Mouse (Mus musculus) stomach, embryonic 15.5 days (tissue): ENCODE data around the gene Lrrc17. TPM values are rescaled to one million over a fixed set of nuclear protein-coding genes. Genes with fewer than 3 reads are reported as not detected.
A peak's percentile ranks its signal among the peaks of the same experiment; 100 is the strongest.

Experiments used
- ATAC-seq: fragments of 200-750 bp; cut with Nextera tagmentation; 2 replicates; pipeline ENCODE4 v1.8.0; 2017; ENCODE audit warnings: low read depth, moderate number of reproducible peaks, moderate TSS enrichment; ENCODE audit not compliant: insufficient read depth, low FRiP score
- H3K27ac ChIP-seq: fragments of 300-500 bp; sonication (generic); 2 replicates; pipeline ENCODE4 v1.5.1; 2015; ENCODE audit warnings: mild to moderate bottlenecking, inconsistent platforms
- H3K27me3 ChIP-seq: fragments of 300-500 bp; sonication (generic); replicated peaks from 2 replicates; pipeline ENCODE4 v1.6.1; 2015; ENCODE audit warnings: inconsistent platforms
- H3K36me3 ChIP-seq: fragments of 300-500 bp; sonication (generic); 2 replicates; pipeline ENCODE4 v1.6.1; 2015; ENCODE audit warnings: inconsistent platforms
- H3K4me1 ChIP-seq: fragments of 300-500 bp; sonication (generic); 2 replicates; pipeline ENCODE4 v1.6.1; 2015; ENCODE audit warnings: inconsistent platforms
- H3K4me2 ChIP-seq: fragments of 300-500 bp; sonication (generic); 2 replicates; pipeline ENCODE4 v1.6.1; 2015; ENCODE audit warnings: mild to moderate bottlenecking, inconsistent platforms
- H3K4me3 ChIP-seq: fragments of 300-500 bp; sonication (generic); replicated peaks from 2 replicates; pipeline ENCODE4 v1.5.1; 2015; ENCODE audit warnings: inconsistent platforms
- H3K9ac ChIP-seq: fragments of 300-500 bp; sonication (generic); 2 replicates; pipeline ENCODE4 v1.6.1; 2015; ENCODE audit warnings: inconsistent platforms
- H3K9me3 ChIP-seq: fragments of 300-500 bp; sonication (generic); 2 replicates; pipeline ENCODE4 v1.6.1; 2016; ENCODE audit warnings: inconsistent platforms
- WGBS: fragments of 180-500 bp; shearing (Covaris S2); methylation state at CpG from one replicate; pipeline ENCODE4 v1.1.7; 2015; 5-methylcytosine and 5-hydroxymethylcytosine counted together
- polyA plus RNA-seq: library from polyadenylated mRNA; unstranded; fragments of >200 nt; fragmentation: Nextera tagmentation; extraction: Ambion mirVana; gene quantifications from 2 replicates; pipeline ENCODE4 v1.2.1, GENCODE M21; 2015

The Lrrc17 gene
- polyA plus RNA-seq: 55.3 and 57.7 TPM in 2 replicates

DNA sequence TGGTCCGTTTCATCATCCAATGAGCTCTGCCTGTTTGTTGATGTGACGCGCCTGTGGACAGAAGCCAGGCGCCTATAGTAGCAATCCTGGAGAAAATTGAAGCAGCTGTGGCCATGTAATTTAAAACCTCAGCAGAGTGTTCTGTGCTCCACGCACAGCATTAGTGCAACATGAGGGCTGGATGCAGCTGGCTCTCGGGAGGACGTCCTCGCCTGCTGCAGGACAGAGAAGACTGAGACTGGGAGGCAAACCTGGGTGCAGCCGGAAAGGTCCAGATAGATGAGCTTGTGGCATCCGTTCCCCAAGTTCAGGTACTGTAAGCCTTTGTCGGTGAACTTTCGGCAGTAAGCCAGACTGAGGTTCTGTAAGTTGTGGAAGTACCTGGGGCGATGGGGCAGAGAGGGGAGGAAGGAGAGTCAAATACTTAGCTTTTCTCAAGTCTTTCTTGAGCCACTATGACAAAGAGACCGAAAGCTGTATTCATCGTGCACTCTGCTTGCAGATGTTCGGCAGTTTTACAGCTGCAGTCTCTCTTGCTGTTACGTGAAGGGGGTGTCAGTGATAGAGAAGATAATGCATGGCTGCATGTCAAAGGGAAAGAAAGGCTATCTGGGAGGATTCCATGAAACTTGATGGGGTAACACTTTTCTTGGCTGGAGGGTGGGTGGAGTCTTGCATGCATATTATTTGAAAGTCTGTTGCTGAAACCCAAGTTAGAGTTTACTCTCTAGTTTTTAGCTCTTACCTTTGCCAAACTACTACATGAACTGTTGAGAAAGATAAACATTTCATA is at the start of gene Lrrc17:
Gene Lrrc17 (plus strand): TSS at position 151 of the 793 bp plus-strand sequence.
- H3K4me3 ChIP-seq: peak within 1 kb of the TSS; percentile 42
- no peaks in the 10 kb centered on the region for H3K27me3 ChIP-seq
- peak within 1 kb of the TSS; percentile 45 for H3K4me2 ChIP-seq
- H3K36me3 ChIP-seq: no peaks in the 10 kb centered on the region
- H3K27ac ChIP-seq: peak within 1 kb of the TSS; percentile 96
- H3K9me3 ChIP-seq: no peaks in the 10 kb centered on the region
- peak; percentile 90 for ATAC-seq
- H3K9ac ChIP-seq: no peak within 1 kb of the TSS
- no peaks in the 10 kb centered on the region for H3K4me1 ChIP-seq
- 31% methylated on average over 17 of the region's 17 CpGs for WGBS

DNA sequence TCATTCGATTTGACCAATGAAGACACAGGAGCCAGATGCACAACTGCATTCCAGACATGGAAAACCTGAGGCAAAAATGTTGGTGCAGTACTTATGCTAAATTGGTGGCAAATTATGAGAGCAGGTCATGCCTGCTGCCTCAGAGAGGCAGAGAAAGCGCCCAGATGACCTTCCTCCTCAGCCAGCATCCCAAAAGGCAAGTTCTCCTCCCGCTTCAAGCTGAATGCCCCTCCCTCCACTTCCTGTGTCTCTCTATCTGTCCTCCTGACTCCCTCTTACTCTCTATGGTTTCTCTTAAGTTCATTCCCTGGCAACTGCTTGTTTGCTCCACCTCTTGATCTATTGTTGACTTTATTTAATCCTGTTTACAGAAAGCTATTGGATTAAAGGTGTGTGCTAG is 48.6 kb upstream of the Lrrc17 start:
- Histone ChIP-seq H3K27me3 (no peaks in the 10 kb centered on the region), H3K4me3 (no peak overlapping the region), H3K9me3 (no peaks in the 10 kb centered on the region), H3K27ac (no peak overlapping the region), H3K9ac (no peak overlapping the region), H3K4me2 (no peak overlapping the region), H3K36me3 (no peaks in the 10 kb centered on the region), H3K4me1 (0 out of 2 replicates have a peak, but pooled peaks cover 7% of the 10 kb centered on the region)
- no peak for ATAC-seq
- WGBS: 45% methylated on average over 3 of the region's 3 CpGs

DNA sequence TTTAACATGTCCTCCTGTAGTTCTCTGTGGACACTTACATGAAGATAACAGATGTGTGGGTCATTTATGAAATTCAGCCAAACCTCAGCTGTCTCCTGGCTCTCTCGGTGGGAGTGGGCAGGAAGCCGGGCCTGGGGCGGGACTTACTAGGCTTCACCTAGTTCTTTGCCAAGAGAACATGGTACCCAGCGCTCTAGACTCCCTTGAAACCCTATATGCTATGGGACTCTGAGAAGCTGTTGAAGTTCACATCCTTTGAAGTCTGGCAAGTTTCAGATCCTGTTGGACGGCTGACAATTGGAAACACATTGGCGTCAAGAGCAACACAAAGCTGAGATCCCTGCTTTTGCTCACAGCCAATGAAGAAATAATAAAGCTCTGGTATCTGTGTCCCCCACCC is 47.0 kb upstream of the Lrrc17 start:
- H3K4me3 ChIP-seq: no peak overlapping the region
- no peaks in the 10 kb centered on the region for H3K9me3 ChIP-seq
- no peak overlapping the region for H3K9ac ChIP-seq
- 69% methylated on average over 6 of the region's 6 CpGs for WGBS
- peak overlapping the region; percentile 9; the same call in 1 of the 2 replicates for H3K27ac ChIP-seq
- ATAC-seq: 0 out of 2 replicates have a peak, but pooled peaks have one; percentile 7
- peaks cover 15% of the 10 kb centered on the region; the same call in 1 of the 2 replicates for H3K4me1 ChIP-seq
- no peaks in the 10 kb centered on the region for H3K36me3 ChIP-seq
- no peak overlapping the region for H3K4me2 ChIP-seq
- no peaks in the 10 kb centered on the region for H3K27me3 ChIP-seq

DNA sequence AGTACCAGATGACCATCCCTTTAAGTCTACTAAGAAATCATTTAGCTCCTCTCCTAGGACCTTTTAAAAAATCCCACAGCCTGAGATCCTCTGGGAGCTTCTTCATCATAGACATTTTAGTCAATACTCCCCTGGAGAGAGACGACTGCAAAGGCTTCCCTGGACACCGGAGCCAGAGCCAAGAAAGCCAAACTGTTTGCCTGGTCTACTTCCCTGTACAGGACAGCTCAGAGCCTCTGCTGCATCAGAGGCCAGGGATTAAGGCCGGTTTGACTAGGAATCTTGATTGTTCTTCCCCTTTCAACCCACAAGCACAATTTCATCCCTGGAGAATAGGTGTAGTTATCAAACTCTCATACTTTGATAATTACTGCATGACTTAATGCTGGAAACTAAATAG is 46.5 kb upstream of the Lrrc17 start:
- no peak for ATAC-seq
- Histone ChIP-seq H3K27ac (no peak overlapping the region), H3K9me3 (no peaks in the 10 kb centered on the region)

GRCm38 (mm10) chr5:21498490-21498889 is 44.9 kb upstream of the Lrrc17 start:
- Histone ChIP-seq H3K36me3 (no peaks in the 10 kb centered on the region), H3K9ac (no peak overlapping the region), H3K4me1 (peaks cover 15% of the 10 kb centered on the region; the same call in 1 of the 2 replicates), H3K27ac (no peak overlapping the region), H3K4me2 (no peak overlapping the region), H3K9me3 (no peaks in the 10 kb centered on the region), H3K4me3 (no peak overlapping the region), H3K27me3 (no peaks in the 10 kb centered on the region)
- ATAC-seq: no peak
- 80% methylated on average over 2 of the region's 2 CpGs for WGBS

More for the DNA sequence above, 46.5 kb upstream of the Lrrc17 start:
- H3K4me3 ChIP-seq: no peak overlapping the region
- peaks cover 15% of the 10 kb centered on the region; the same call in 1 of the 2 replicates for H3K4me1 ChIP-seq
- no peaks in the 10 kb centered on the region for H3K36me3 ChIP-seq
- no peak overlapping the region for H3K9ac ChIP-seq
- H3K4me2 ChIP-seq: no peak overlapping the region
- H3K27me3 ChIP-seq: no peaks in the 10 kb centered on the region
- WGBS: 56% methylated on average over 3 of the region's 3 CpGs

- no peaks in the 10 kb centered on the region for H3K36me3 ChIP-seq
- no peak overlapping the region for H3K4me2 ChIP-seq
- no peaks in the 10 kb centered on the region for H3K9me3 ChIP-seq
- peaks cover 15% of the 10 kb centered on the region; the same call in 1 of the 2 replicates for H3K4me1 ChIP-seq
- 72% methylated on average over 11 of the region's 11 CpGs for WGBS
- H3K27ac ChIP-seq: no peak overlapping the region
- no peak overlapping the region for H3K4me3 ChIP-seq
- H3K27me3 ChIP-seq: no peaks in the 10 kb centered on the region
- ATAC-seq: no peak
- no peak overlapping the region for H3K9ac ChIP-seq
These were observed 44.4 kb upstream of the Lrrc17 start for GRCm38 (mm10) chr5:21498925-21499324.

DNA sequence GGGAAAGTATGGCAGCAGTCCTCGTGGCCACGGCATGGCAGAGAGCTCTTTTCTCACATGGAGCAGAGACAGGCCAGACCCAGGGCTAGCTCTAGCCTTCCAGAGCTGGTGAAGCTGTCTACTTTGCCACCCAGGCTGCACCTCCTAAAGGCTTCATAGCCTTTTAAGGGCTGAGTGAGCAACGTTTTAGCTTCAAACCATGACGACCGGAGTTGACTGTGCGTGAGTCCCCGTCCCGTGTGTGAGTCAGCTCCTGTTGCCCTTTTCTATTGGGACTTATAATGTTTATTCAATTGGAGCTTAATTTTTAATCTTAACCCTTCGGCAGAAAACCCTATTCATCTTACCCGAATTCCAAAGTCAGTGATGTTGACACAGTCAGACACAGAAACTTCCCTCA is 43.2 kb upstream of the Lrrc17 start:
- no peak overlapping the region for H3K9ac ChIP-seq
- ATAC-seq: no peak
- no peak overlapping the region for H3K27ac ChIP-seq
- H3K4me2 ChIP-seq: no peak overlapping the region
- H3K4me1 ChIP-seq: peaks cover 15% of the 10 kb centered on the region; the same call in 1 of the 2 replicates
- no peak overlapping the region for H3K4me3 ChIP-seq
- H3K27me3 ChIP-seq: no peaks in the 10 kb centered on the region
- 44% methylated on average over 10 of the region's 10 CpGs for WGBS
- H3K9me3 ChIP-seq: no peaks in the 10 kb centered on the region
- H3K36me3 ChIP-seq: no peaks in the 10 kb centered on the region

DNA sequence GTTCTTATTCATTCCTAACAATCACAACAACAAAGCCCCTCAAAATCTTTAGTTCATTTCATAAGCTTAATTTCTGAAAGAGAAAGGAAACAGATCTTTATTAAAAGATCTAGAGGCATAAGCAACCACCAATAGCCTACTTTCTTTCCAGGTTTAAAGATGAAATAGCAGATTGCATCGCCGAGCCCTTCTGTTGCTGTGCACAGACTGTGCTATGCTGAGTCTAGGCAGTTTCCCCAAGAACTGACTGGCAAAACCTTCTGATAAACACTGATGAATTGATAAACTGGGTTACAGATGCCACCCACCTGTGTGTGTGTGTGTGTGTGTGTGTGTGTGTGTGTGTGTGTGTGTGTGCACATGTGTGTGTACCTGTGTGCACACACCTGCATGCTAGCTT is 42.4 kb upstream of the Lrrc17 start:
- no peak overlapping the region for H3K4me3 ChIP-seq
- no peak overlapping the region for H3K4me2 ChIP-seq
- no peak for ATAC-seq
- H3K36me3 ChIP-seq: no peaks in the 10 kb centered on the region
- peaks cover 15% of the 10 kb centered on the region; the same call in 1 of the 2 replicates for H3K4me1 ChIP-seq
- H3K9me3 ChIP-seq: no peaks in the 10 kb centered on the region
- no peak overlapping the region for H3K9ac ChIP-seq
- WGBS: 62% methylated on average over 2 of the region's 2 CpGs
- H3K27ac ChIP-seq: no peak overlapping the region
- no peaks in the 10 kb centered on the region for H3K27me3 ChIP-seq

DNA sequence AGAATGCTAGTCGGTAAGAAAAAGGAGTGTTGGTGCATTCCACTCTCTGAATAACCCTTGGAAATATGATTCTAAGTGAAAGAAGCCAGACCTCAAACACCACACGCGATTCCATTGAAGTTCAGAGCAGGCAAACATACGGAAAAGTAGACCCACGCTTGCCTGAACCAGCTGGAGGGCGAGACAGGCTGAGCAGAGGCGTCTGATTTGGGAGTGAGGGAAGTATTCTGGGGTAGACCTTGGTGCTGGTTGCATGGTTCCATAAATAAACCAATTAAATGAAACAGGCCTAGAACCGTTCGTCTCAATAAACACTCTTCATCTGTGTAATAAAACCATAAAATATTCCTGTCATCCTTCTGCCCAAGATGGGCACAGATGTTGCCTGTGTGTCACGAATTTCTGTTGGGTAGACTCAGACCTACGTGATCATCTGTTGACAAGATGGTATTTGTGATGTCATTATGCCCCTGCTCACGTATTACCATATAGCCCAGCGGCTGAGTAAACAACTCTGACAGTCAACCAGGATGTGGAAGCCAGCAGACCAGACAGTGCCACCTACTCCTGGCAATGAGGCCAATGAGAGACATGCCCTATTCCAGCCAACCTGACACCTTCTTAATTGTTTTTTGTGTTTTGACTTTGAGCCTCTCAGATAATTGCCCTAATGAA is 40.3 kb upstream of the Lrrc17 start:
- Histone ChIP-seq H3K27ac (no peak overlapping the region), H3K36me3 (no peaks in the 10 kb centered on the region), H3K4me1 (peaks cover 15% of the 10 kb centered on the region; the same call in 1 of the 2 replicates), H3K4me3 (no peak overlapping the region), H3K27me3 (no peaks in the 10 kb centered on the region), H3K4me2 (no peak overlapping the region), H3K9ac (no peak overlapping the region), H3K9me3 (no peaks in the 10 kb centered on the region)
- WGBS: 71% methylated on average over 13 of the region's 13 CpGs
- no peak for ATAC-seq

DNA sequence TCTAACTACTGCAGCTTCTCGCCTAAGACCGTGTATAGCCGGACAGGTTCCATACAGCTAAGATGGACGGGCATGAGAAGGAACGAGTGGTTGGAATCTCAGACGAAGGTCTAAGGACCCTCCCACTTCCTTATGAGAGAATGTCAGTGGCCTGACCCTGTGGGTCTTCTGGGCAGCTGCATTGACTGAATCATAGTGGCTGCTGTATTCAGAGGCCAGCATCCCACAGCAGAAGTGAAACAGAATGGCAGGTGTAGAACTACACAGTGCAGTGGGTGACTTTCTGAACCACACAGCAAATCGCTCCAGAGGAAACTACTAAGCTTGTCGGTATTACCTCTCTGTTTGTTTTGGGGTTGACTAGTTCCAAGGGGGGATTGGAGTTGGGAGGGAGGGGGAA is 38.2 kb upstream of the Lrrc17 start:
- WGBS: 74% methylated on average over 8 of the region's 8 CpGs
- ATAC-seq: no peak
- no peaks in the 10 kb centered on the region for H3K36me3 ChIP-seq

GRCm38 (mm10) chr5:21506887-21507286 is 36.5 kb upstream of the Lrrc17 start:
- no peaks in the 10 kb centered on the region for H3K4me1 ChIP-seq
- H3K27ac ChIP-seq: no peak overlapping the region
- H3K36me3 ChIP-seq: no peaks in the 10 kb centered on the region
- no peak for ATAC-seq
- WGBS: 42% methylated on average over 1 of the region's 1 CpGs
- no peak overlapping the region for H3K4me3 ChIP-seq
- H3K9ac ChIP-seq: no peak overlapping the region
- no peaks in the 10 kb centered on the region for H3K9me3 ChIP-seq
- H3K27me3 ChIP-seq: no peaks in the 10 kb centered on the region
- no peak overlapping the region for H3K4me2 ChIP-seq

More for the DNA sequence above, 38.2 kb upstream of the Lrrc17 start:
- Histone ChIP-seq H3K9ac (no peak overlapping the region), H3K9me3 (no peaks in the 10 kb centered on the region), H3K4me3 (no peak overlapping the region), H3K27ac (no peak overlapping the region), H3K4me1 (peaks cover 4% of the 10 kb centered on the region; the same call in 1 of the 2 replicates), H3K27me3 (no peaks in the 10 kb centered on the region), H3K4me2 (no peak overlapping the region)

DNA sequence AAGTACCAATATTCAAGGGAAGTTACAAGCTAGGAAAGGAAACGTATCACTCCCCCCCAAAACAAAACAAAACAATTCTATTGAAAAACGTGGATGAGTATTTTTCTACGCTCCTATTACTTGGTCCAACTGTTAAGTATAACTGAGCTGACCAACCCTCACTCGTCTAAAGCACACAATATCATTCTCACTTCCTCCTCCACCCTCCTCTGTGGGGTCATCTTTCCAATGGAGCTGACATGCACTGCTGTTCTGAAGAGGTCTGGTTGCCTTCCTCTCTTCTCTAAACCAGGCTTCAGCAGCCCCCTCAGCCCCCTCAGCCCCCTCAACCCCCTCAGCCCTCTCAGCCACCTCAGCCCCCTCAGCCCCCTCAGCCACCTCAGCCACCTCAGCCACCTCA is 33.6 kb upstream of the Lrrc17 start:
- no peaks in the 10 kb centered on the region for H3K4me1 ChIP-seq
- no peak overlapping the region for H3K27ac ChIP-seq
- H3K9ac ChIP-seq: no peak overlapping the region
- no peaks in the 10 kb centered on the region for H3K9me3 ChIP-seq
- H3K27me3 ChIP-seq: no peaks in the 10 kb centered on the region
- no peaks in the 10 kb centered on the region for H3K36me3 ChIP-seq
- H3K4me3 ChIP-seq: no peak overlapping the region
- H3K4me2 ChIP-seq: no peak overlapping the region
- WGBS: 64% methylated on average over 4 of the region's 4 CpGs
- no peak for ATAC-seq
